Comparison of ENCODE assay signal across 10 mouse cellular contexts in genomic region chr13:43191290-43191689, GRCm38 (mm10). TPM values are rescaled to one million over a fixed set of nuclear protein-coding genes. Genes with fewer than 3 reads are reported as not detected.
DNase-seq lines count a peak whose midpoint lies in the region; ATAC-seq and TF ChIP-seq lines count a peak whose summit lies in the region.
"Had no signal": no experiment of that assay in that cellular context is flagged by ENCODE, and none has a peak within 500 bp of the region (broad histone marks: within the 10 kb centered on the region; RNA-seq: fewer than 3 reads in every experiment).

No protein-coding gene starts in this region.

- 19% methylated on average over 2 of the region's 2 CpGs for WGBS in heart, embryonic 11.5 days (ENCODE audit: insufficient replicate concordance)
- WGBS in lung, embryonic 14.5 days = 5% methylated on average over 2 of the region's 2 CpGs
- 53% methylated on average over 1 of the region's 2 CpGs for WGBS in embryonic facial prominence, embryonic 14.5 days
- WGBS in liver, embryonic 13.5 days (ENCODE audit: insufficient replicate concordance) = 3% methylated on average over 2 of the region's 2 CpGs

- H3K27ac ChIP-seq in heart, embryonic 11.5 days (ENCODE audit: low read depth, low read length) = peak overlapping the region; percentile 87
- H3K27ac ChIP-seq in lung, embryonic 14.5 days (ENCODE audit: low read depth) = peak overlapping the region; percentile 62; the same call in 1 of the 2 replicates
- H3K27ac ChIP-seq in embryonic facial prominence, embryonic 14.5 days (replicated peaks; ENCODE audit: low read depth, low read length) = no peak overlapping the region
- no peak overlapping the region; the same call in 1 of the 2 replicates for H3K27ac ChIP-seq in liver, embryonic 13.5 days

- no peak for ATAC-seq in heart, embryonic 11.5 days (replicated peaks; ENCODE audit: insufficient number of reproducible peaks, low FRiP score, low TSS enrichment)
- peak; percentile 19; the same call in 1 of the 2 replicates for ATAC-seq in lung, embryonic 14.5 days (ENCODE audit: insufficient read depth)
- no peak for ATAC-seq in embryonic facial prominence, embryonic 14.5 days (ENCODE audit: low read depth)
- no peak for ATAC-seq in liver, embryonic 13.5 days (ENCODE audit: low read depth)

- H3K27me3 ChIP-seq in heart, embryonic 11.5 days (ENCODE audit: control insufficient read depth, insufficient read depth, low read length) = no peaks in the 10 kb centered on the region
- no peaks in the 10 kb centered on the region for H3K27me3 ChIP-seq in lung, embryonic 14.5 days (ENCODE audit: insufficient read depth, low read length)
- H3K27me3 ChIP-seq in embryonic facial prominence, embryonic 14.5 days (replicated peaks; ENCODE audit: control insufficient read depth, insufficient read depth, low read length) = no peaks in the 10 kb centered on the region
- peaks cover 61% of the 10 kb centered on the region for H3K27me3 ChIP-seq in liver, embryonic 13.5 days

- TF ChIP-seq CTCF in lung, embryonic 14.5 days (IDR thresholded peaks at IDR 0.05; ENCODE audit: low read depth) = no peak

- peak overlapping the region; percentile 54 for H3K9ac ChIP-seq in heart, embryonic 11.5 days (ENCODE audit: low read depth, low read length)
- H3K9ac ChIP-seq in lung, embryonic 14.5 days = no peak overlapping the region
- H3K9ac ChIP-seq in embryonic facial prominence, embryonic 14.5 days (ENCODE audit: low read depth, low read length) = no peak overlapping the region
- H3K9ac ChIP-seq in liver, embryonic 13.5 days = no peak overlapping the region

- H3K9me3 ChIP-seq in heart, embryonic 11.5 days (replicated peaks; ENCODE audit: control insufficient read depth, low read length) = 0 out of 2 replicates have a peak, but pooled peaks cover 2% of the 10 kb centered on the region
- no peaks in the 10 kb centered on the region for H3K9me3 ChIP-seq in lung, embryonic 14.5 days (ENCODE audit: low read depth, low read length)
- no peaks in the 10 kb centered on the region for H3K9me3 ChIP-seq in embryonic facial prominence, embryonic 14.5 days (ENCODE audit: control insufficient read depth, low read length)
- no peaks in the 10 kb centered on the region for H3K9me3 ChIP-seq in liver, embryonic 13.5 days (replicated peaks)

- peak overlapping the region; percentile 30; the same call in 1 of the 2 replicates for H3K4me3 ChIP-seq in heart, embryonic 11.5 days (ENCODE audit: low read depth, low read length)
- H3K4me3 ChIP-seq in lung, embryonic 14.5 days (ENCODE audit: low read depth, low read length) = no peak overlapping the region
- no peak overlapping the region for H3K4me3 ChIP-seq in embryonic facial prominence, embryonic 14.5 days (ENCODE audit: low read depth, low read length)
- no peak overlapping the region for H3K4me3 ChIP-seq in liver, embryonic 13.5 days (replicated peaks)

- H3K36me3 ChIP-seq in heart, embryonic 11.5 days (ENCODE audit: control insufficient read depth, insufficient read depth, low read length) = no peaks in the 10 kb centered on the region
- H3K36me3 ChIP-seq in lung, embryonic 14.5 days (ENCODE audit: insufficient read depth) = no peaks in the 10 kb centered on the region
- no peaks in the 10 kb centered on the region for H3K36me3 ChIP-seq in embryonic facial prominence, embryonic 14.5 days (ENCODE audit: control insufficient read depth, insufficient read depth, low read length)
- no peaks in the 10 kb centered on the region for H3K36me3 ChIP-seq in liver, embryonic 13.5 days

- H3K4me2 ChIP-seq in heart, embryonic 11.5 days = peak overlapping the region; percentile 65
- peak overlapping the region; percentile 58 for H3K4me2 ChIP-seq in lung, embryonic 14.5 days
- peak overlapping the region; percentile 31; the same call in 1 of the 2 replicates for H3K4me2 ChIP-seq in embryonic facial prominence, embryonic 14.5 days (ENCODE audit: low read depth, low read length)
- H3K4me2 ChIP-seq in liver, embryonic 13.5 days = peak overlapping the region; percentile 49; the same call in 1 of the 2 replicates

- peaks cover 40% of the 10 kb centered on the region for H3K4me1 ChIP-seq in heart, embryonic 11.5 days (ENCODE audit: control insufficient read depth, insufficient read depth, low read length)
- H3K4me1 ChIP-seq in lung, embryonic 14.5 days (ENCODE audit: insufficient read depth) = peaks cover 20% of the 10 kb centered on the region
- H3K4me1 ChIP-seq in embryonic facial prominence, embryonic 14.5 days (ENCODE audit: control insufficient read depth, insufficient read depth, low read length) = peaks cover 8% of the 10 kb centered on the region; the same call in 1 of the 2 replicates
- H3K4me1 ChIP-seq in liver, embryonic 13.5 days (replicated peaks) = peaks cover 41% of the 10 kb centered on the region

- no peak for DNase-seq in heart, adult 9 months (ENCODE audit: low spot score in 2 of 2)
- no peak for DNase-seq in lung, embryonic 14.5 days
- DNase-seq in lung, postnatal 14 days = no peak
- DNase-seq in embryonic facial prominence, embryonic 14.5 days (ENCODE audit: low spot score) = no peak
- DNase-seq in liver, embryonic 13.5 days = no peak
- no peak for DNase-seq in natural killer cell, adult 2 months (ENCODE audit: low spot score in 2 of 2)
- no peak for DNase-seq in T-cell, adult 2 months (ENCODE audit: low spot score)
- DNase-seq: adrenal gland, postnatal 25 days; cerebellum, adult 2 months had no signal

RNA-seq across cellular contexts. Expression of gene Tbc1d7, which starts 20.0 kb away (rescaled TPM):
- polyA plus RNA-seq in heart, embryonic 11.5 days (2014; fragmentation: Nextera tagmentation; extraction: Ambion mirVana) = 51.1 and 54.2 TPM in 2 replicates
- 49.9 and 53.6 TPM in 2 replicates for polyA plus RNA-seq in lung, embryonic 14.5 days (2014; fragmentation: Nextera tagmentation; extraction: Ambion mirVana)
- polyA plus RNA-seq in embryonic facial prominence, embryonic 14.5 days (2014; fragmentation: Nextera tagmentation; extraction: Ambion mirVana) = 45.9 and 55.1 TPM in 2 replicates
- polyA plus RNA-seq in liver, embryonic 13.5 days (2015; fragmentation: Nextera tagmentation; extraction: Ambion mirVana) = 16.1 and 16.8 TPM in 2 replicates

Comparison
In these comparisons a context has a peak if more than half of its experiments do, and no peak if none do; other contexts are left out.
1. H3K27ac ChIP-seq: peak in heart, embryonic 11.5 days (single experiment) and lung, embryonic 14.5 days (single experiment); none in embryonic facial prominence, embryonic 14.5 days (single experiment) and liver, embryonic 13.5 days (single experiment).
2. Peak in every context shown above with its lines, with median percentiles within 50 percentile points of each other: H3K4me2 ChIP-seq.